Mouse (Mus musculus) forebrain, embryonic 12.5 days (tissue): ENCODE data around the gene Kdm6b. TPM values are rescaled to one million over a fixed set of nuclear protein-coding genes. Genes with fewer than 3 reads are reported as not detected.

Experiments used
- ATAC-seq: fragments of 200-750 bp; cut with Nextera tagmentation; 2 replicates; pipeline ENCODE4 v1.8.0; 2017; ENCODE audit warnings: moderate TSS enrichment; ENCODE audit not compliant: low FRiP score
- H3K27ac ChIP-seq: fragments of 300-500 bp; sonication (generic); 2 replicates; pipeline ENCODE4 v1.5.1; 2016; ENCODE audit warnings: mild to moderate bottlenecking
- H3K27me3 ChIP-seq: fragments of 300-500 bp; sonication (generic); 2 replicates; pipeline ENCODE4 v1.6.1; 2016; ENCODE audit warnings: mild to moderate bottlenecking
- H3K36me3 ChIP-seq: fragments of 300-500 bp; sonication (generic); replicated peaks from 2 replicates; pipeline ENCODE4 v1.6.1; 2016; ENCODE audit warnings: mild to moderate bottlenecking
- H3K4me1 ChIP-seq: fragments of 300-500 bp; sonication (generic); 2 replicates; pipeline ENCODE4 v1.6.1; 2016
- H3K4me2 ChIP-seq: fragments of 300-500 bp; sonication (generic); 2 replicates; pipeline ENCODE4 v1.6.1; 2016; ENCODE audit warnings: mild to moderate bottlenecking, moderate library complexity
- H3K4me3 ChIP-seq: fragments of 300-500 bp; sonication (generic); replicated peaks from 2 replicates; pipeline ENCODE4 v1.5.1; 2016; ENCODE audit warnings: mild to moderate bottlenecking
- H3K9ac ChIP-seq: fragments of 300-500 bp; sonication (generic); 2 replicates; pipeline ENCODE4 v1.6.1; 2016; ENCODE audit warnings: mild to moderate bottlenecking
- H3K9me3 ChIP-seq: fragments of 300-500 bp; sonication (generic); 2 replicates; pipeline ENCODE4 v1.6.1; 2016
- WGBS: fragments of 180-500 bp; shearing (Covaris S2); methylation state at CpG from one replicate; pipeline ENCODE4 v1.1.7; 2016; 5-methylcytosine and 5-hydroxymethylcytosine counted together
- polyA plus RNA-seq: library from polyadenylated mRNA; unstranded; fragments of >200 nt; fragmentation: Nextera tagmentation; extraction: Ambion mirVana; gene quantifications from 2 replicates; pipeline ENCODE4 v1.2.1, GENCODE M21; 2016

Gene Kdm6b
- polyA plus RNA-seq, 1 experiment from 2014 or later: 50.8 TPM

GRCm38 (mm10) chr11:69410045-69410309 lies 3.5 kb downstream of the Kdm6b start:
- peak overlapping the region; percentile 66 for H3K4me3 ChIP-seq
- H3K4me1 ChIP-seq: peaks cover 54% of the 10 kb centered on the region
- H3K9me3 ChIP-seq: no peaks in the 10 kb centered on the region
- peak overlapping the region; percentile 98 for H3K9ac ChIP-seq
- no peak for ATAC-seq
- peak overlapping the region; percentile 95 for H3K4me2 ChIP-seq
- no peaks in the 10 kb centered on the region for H3K27me3 ChIP-seq
- H3K27ac ChIP-seq: peak overlapping the region; percentile 99
- under 1% methylated on average over 18 of the region's 18 CpGs for WGBS
- H3K36me3 ChIP-seq: peaks cover 46% of the 10 kb centered on the region

DNA sequence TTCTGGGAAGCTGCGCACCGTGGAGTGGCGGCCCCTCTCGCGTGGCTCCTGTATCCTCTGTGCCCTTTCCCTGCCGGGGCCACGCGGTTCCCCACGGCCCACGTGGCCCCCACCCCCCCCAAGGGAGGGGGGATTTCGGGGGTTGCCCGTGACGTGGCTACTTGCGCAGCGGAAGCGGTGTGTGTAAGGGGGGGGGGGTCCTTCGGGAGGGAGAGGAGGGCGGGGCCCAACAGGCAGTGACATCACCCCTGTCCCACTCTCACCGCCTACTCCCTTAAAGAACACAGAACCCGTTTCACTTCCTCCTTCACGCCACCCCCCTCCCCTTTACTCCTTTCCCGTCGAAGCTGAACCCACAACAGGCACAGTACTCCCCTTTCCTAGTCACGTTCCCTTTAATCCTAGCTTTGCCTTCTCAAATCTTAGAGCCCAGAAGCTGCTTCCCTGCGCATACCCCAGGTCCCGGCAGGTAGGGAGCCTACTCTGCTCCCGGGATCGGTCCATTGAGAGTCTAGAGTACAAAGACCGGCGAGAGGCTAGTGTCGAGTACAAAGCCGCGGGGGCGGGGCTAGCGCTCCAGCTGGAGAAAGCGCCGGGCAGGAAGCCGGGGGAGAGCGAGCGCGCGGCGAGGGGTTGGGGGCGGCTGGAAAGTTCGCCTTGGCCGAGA lies 4.0 kb downstream of the Kdm6b start:
- under 1% methylated on average over 46 of the region's 46 CpGs for WGBS
- peak overlapping the region; percentile 99 for H3K27ac ChIP-seq
- H3K27me3 ChIP-seq: no peaks in the 10 kb centered on the region
- peak; percentile 34 for ATAC-seq
- H3K4me3 ChIP-seq: peak overlapping the region; percentile 66
- peak overlapping the region; percentile 95 for H3K4me2 ChIP-seq
- H3K9me3 ChIP-seq: no peaks in the 10 kb centered on the region
- H3K9ac ChIP-seq: peak overlapping the region; percentile 98
- H3K36me3 ChIP-seq: peaks cover 51% of the 10 kb centered on the region
- peaks cover 50% of the 10 kb centered on the region for H3K4me1 ChIP-seq

GRCm38 (mm10) chr11:69408541-69409377 lies 4.7 kb downstream of the Kdm6b start:
- peak overlapping the region; percentile 99 for H3K27ac ChIP-seq
- no peaks in the 10 kb centered on the region for H3K27me3 ChIP-seq
- under 1% methylated on average over 33 of the region's 33 CpGs for whole genome bisulfite sequencing
- no peaks in the 10 kb centered on the region for H3K9me3 ChIP-seq
- ATAC-seq: peak; percentile 63
- peaks cover 58% of the 10 kb centered on the region for H3K36me3 ChIP-seq
- H3K4me1 ChIP-seq: peaks cover 42% of the 10 kb centered on the region
- H3K9ac ChIP-seq: peak overlapping the region; percentile 98
- H3K4me3 ChIP-seq: peak overlapping the region; percentile 66
- H3K4me2 ChIP-seq: peak overlapping the region; percentile 95

DNA sequence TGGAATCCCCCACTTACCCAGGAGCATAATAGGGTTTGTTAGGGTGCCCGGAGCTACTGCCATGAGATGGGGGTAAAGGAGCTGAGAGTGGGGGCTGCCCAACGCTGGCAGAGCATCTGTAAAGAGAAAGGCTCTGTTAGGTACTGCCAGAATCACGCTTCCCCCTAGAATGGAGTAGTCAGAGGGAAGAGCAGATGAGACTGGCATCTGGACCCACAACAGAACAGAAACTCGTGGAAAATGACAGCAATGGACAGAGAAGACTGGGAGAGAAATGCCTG lies 5.8 kb downstream of the Kdm6b start:
- Histone ChIP-seq H3K9me3 (no peaks in the 10 kb centered on the region), H3K4me3 (no peak overlapping the region; the same call in 1 of the 2 replicates), H3K27ac (0 out of 2 replicates have a peak overlapping the region, but pooled peaks have one; percentile 99), H3K9ac (peak overlapping the region; percentile 98; the same call in 1 of the 2 replicates), H3K27me3 (no peaks in the 10 kb centered on the region), H3K36me3 (peaks cover 62% of the 10 kb centered on the region), H3K4me2 (no peak overlapping the region), H3K4me1 (peaks cover 31% of the 10 kb centered on the region)
- ATAC-seq: no peak
- WGBS: 86% methylated on average over 4 of the region's 4 CpGs

- no peak overlapping the region for H3K4me3 ChIP-seq
- H3K9ac ChIP-seq: no peak overlapping the region
- H3K4me1 ChIP-seq: peaks cover 26% of the 10 kb centered on the region
- peaks cover 64% of the 10 kb centered on the region for H3K36me3 ChIP-seq
- WGBS: 92% methylated on average over 16 of the region's 16 CpGs
- no peak for ATAC-seq
- no peak overlapping the region for H3K27ac ChIP-seq
- H3K27me3 ChIP-seq: no peaks in the 10 kb centered on the region
- H3K9me3 ChIP-seq: no peaks in the 10 kb centered on the region
- H3K4me2 ChIP-seq: no peak overlapping the region
These were observed 6.4 kb downstream of the Kdm6b start for GRCm38 (mm10) chr11:69406867-69407723.

- Histone ChIP-seq H3K4me1 (peaks cover 24% of the 10 kb centered on the region), H3K36me3 (peaks cover 69% of the 10 kb centered on the region), H3K27ac (no peak overlapping the region), H3K27me3 (peaks cover 6% of the 10 kb centered on the region; the same call in 1 of the 2 replicates), H3K4me3 (no peak overlapping the region), H3K9me3 (no peaks in the 10 kb centered on the region), H3K9ac (no peak overlapping the region), H3K4me2 (no peak overlapping the region)
- ATAC-seq: no peak
- WGBS: 91% methylated on average over 19 of the region's 19 CpGs
These were observed 7.2 kb downstream of the Kdm6b start for GRCm38 (mm10) chr11:69406282-69406681.

GRCm38 (mm10) chr11:69405397-69406200 lies 7.9 kb downstream of the Kdm6b start:
- no peak for ATAC-seq
- H3K4me3 ChIP-seq: no peak overlapping the region
- H3K9me3 ChIP-seq: no peaks in the 10 kb centered on the region
- WGBS: 89% methylated on average over 24 of the region's 24 CpGs
- H3K27ac ChIP-seq: no peak overlapping the region
- no peak overlapping the region for H3K9ac ChIP-seq
- H3K4me1 ChIP-seq: peaks cover 24% of the 10 kb centered on the region
- H3K4me2 ChIP-seq: no peak overlapping the region
- peaks cover 13% of the 10 kb centered on the region for H3K27me3 ChIP-seq
- peaks cover 76% of the 10 kb centered on the region for H3K36me3 ChIP-seq

- Histone ChIP-seq H3K36me3 (peaks cover 84% of the 10 kb centered on the region), H3K4me1 (peaks cover 28% of the 10 kb centered on the region), H3K27me3 (peaks cover 21% of the 10 kb centered on the region), H3K9ac (no peak overlapping the region), H3K4me3 (no peak overlapping the region), H3K9me3 (no peaks in the 10 kb centered on the region), H3K27ac (no peak overlapping the region), H3K4me2 (no peak overlapping the region)
- no peak for ATAC-seq
- WGBS: 93% methylated on average over 21 of the region's 24 CpGs
These were observed 8.7 kb downstream of the Kdm6b start for GRCm38 (mm10) chr11:69404595-69405396.

DNA sequence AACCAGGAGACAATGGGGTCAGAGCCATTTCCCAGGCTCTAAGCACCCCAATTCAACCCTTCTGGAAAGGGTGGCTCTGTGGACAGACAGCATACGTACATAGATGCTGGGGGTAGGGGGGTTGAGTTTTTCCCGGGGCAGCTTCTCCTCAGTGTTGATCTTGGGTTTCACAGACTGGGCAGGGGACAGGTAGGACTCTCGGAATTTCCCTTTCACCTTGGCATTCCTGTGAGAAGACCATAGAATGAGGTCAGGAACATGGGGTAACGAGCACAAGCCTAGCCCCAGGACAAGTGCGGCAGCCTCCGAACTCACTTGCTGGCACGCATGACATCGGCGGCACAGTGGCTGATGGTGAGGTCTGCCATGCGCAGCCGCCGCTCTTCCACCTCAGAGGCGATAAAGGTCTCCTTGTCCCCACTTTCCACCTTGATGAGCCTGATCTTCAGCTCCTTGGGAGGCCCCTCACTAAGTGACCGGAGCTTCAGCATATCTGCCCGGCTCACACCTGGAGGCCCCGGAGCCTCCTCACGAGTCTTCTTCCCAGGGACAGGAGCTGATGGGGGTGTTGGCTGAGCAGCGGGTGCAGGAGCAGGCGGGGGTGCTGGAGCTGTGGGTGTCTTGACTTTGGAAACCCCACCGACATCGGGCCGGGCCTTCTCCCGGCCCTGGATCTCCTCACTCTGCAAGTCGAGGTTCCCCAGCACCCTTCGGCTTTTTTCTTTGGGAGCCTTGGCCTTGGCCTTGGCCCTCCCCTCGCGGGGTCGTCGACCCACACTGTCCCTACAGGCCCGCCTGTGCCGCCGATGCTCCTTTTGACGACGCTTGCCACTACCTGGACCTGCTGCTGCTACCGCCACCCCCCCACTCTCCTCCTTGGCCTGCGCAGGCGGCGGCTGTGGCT lies 9.5 kb downstream of the Kdm6b start:
- Histone ChIP-seq H3K9ac (no peak overlapping the region), H3K27ac (no peak overlapping the region), H3K27me3 (peaks cover 24% of the 10 kb centered on the region), H3K36me3 (peaks cover 90% of the 10 kb centered on the region), H3K4me2 (no peak overlapping the region), H3K4me3 (no peak overlapping the region), H3K4me1 (peaks cover 35% of the 10 kb centered on the region), H3K9me3 (no peaks in the 10 kb centered on the region)
- 92% methylated on average over 36 of the region's 38 CpGs for WGBS
- ATAC-seq: no peak

GRCm38 (mm10) chr11:69401987-69402386 lies 11.5 kb downstream of the Kdm6b start:
- no peak for ATAC-seq
- no peak overlapping the region for H3K4me3 ChIP-seq

More at GRCm38 (mm10) chr11:69401987-69402386, 11.5 kb downstream of the Kdm6b start:
- peaks cover 40% of the 10 kb centered on the region for H3K27me3 ChIP-seq
- H3K4me2 ChIP-seq: no peak overlapping the region
- 81% methylated on average over 12 of the region's 12 CpGs for WGBS
- H3K27ac ChIP-seq: no peak overlapping the region
- no peak overlapping the region for H3K9ac ChIP-seq
- H3K36me3 ChIP-seq: peaks cover 81% of the 10 kb centered on the region
- H3K4me1 ChIP-seq: peaks cover 36% of the 10 kb centered on the region
- H3K9me3 ChIP-seq: no peaks in the 10 kb centered on the region
